Mouse (Mus musculus): ENCODE results near the gene Olfr152. TPM values are rescaled to one million over a fixed set of nuclear protein-coding genes. Genes with fewer than 3 reads are reported as not detected.

Gene Olfr152
- not detected in 2 replicates for total RNA-seq (2014; fragmentation: Nextera tagmentation)
- total RNA-seq (2017), result 0.16 TPM in 1 of 2 replicates, not detected in the other
- not detected in 2 replicates for polyA plus RNA-seq (2012)

DNA sequence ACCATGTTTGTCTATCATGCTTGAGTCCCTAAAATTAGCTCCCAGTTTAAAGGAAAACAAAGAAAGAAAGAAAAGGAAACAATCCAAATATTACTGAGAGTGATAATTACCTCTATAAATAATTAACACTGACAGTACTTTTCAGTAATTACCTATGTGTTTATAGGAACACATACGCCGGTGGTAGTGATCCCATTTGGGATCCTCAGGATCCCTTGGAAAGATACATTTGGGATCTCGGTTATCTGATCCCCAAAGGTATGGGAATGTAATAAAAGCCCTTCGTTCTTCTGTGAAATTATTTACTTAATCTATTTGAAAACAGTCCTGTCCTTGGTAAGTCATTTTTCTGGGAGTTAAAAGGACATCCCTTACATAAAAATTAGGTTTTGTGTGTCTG lies at the start of gene Olfr152:
TSS of gene Olfr152 (plus strand) at position 301 of the 400 bp plus-strand sequence.
- DNase-seq (ENCODE audit: low spot score) (no peak), ATAC-seq (ENCODE audit: extremely low read depth, insufficient number of reproducible peaks, low FRiP score, poor library complexity, severe bottlenecking) (no peak)
- Histone ChIP-seq H3K9me3 (replicated peaks) (peaks cover 5% of the 10 kb centered on the region; the same call in 1 of the 2 replicates), H3K36me3 (replicated peaks) (no peaks in the 10 kb centered on the region), H3K4me1 (ENCODE audit: insufficient read depth, low read depth, low read length) (no peaks in the 10 kb centered on the region), H3K4me3 (ENCODE audit: low read depth, low read length) (no peak within 1 kb of the TSS), H3K27me3 (ENCODE audit: insufficient read depth, low read length) (no peaks in the 10 kb centered on the region)
- TF ChIP-seq GATA1 (IDR thresholded peaks at IDR 0.05; ENCODE audit: borderline replicate concordance, low read length), result no peak
- TF ChIP-seq GATA2 (IDR thresholded peaks at IDR 0.05; ENCODE audit: borderline replicate concordance, low read depth, low read length), result no peak
- no peak for TF ChIP-seq CTCF (IDR thresholded peaks at IDR 0.05; ENCODE audit: low read depth, low read length)
- TF ChIP-seq POLR2AphosphoS5 (IDR thresholded peaks at IDR 0.05; ENCODE audit: insufficient replicate concordance, low read depth, low read length), result no peak
- no peak for TF ChIP-seq TAL1 (conservative IDR thresholded peaks at IDR 0.05; ENCODE audit: low read depth, low read length)

DNA sequence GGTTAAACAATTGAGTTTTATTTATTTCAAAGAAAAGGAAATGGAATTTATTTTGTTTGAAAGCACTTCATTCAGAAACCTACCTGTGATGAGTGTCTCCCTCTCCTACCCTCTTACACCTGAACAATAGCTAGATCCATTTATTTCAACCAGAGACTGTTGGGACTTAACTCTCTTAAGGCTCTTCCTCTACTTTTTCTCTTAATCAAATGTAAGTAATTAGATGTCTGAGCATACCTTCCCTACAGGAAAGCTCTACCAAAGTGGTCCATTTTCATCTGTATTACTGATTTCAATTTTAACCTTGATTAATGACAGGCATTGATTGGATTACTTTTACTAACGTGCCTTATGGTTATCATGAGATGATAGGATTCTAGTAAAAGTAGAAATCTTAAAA lies 39.4 kb upstream of the Olfr152 start, which contains the start of gene Olfr1138:
TSS of gene Olfr1138 (minus strand) at position 101 of the 400 bp plus-strand sequence.
- DNase-seq (ENCODE audit: low spot score) (no peak), ATAC-seq (ENCODE audit: extremely low read depth, insufficient number of reproducible peaks, low FRiP score, poor library complexity, severe bottlenecking) (no peak)
- no peaks in the 10 kb centered on the region for H3K27me3 ChIP-seq (ENCODE audit: insufficient read depth, low read length)
- no peaks in the 10 kb centered on the region for H3K4me1 ChIP-seq (ENCODE audit: insufficient read depth, low read depth, low read length)
- peaks cover 2% of the 10 kb centered on the region; the same call in 1 of the 2 replicates for H3K9me3 ChIP-seq (replicated peaks)
- H3K36me3 ChIP-seq (replicated peaks), result no peaks in the 10 kb centered on the region
- TF ChIP-seq POLR2AphosphoS5 (IDR thresholded peaks at IDR 0.05; ENCODE audit: insufficient replicate concordance, low read depth, low read length), result no peak
- no peak for TF ChIP-seq CTCF (IDR thresholded peaks at IDR 0.05; ENCODE audit: low read depth, low read length)
- TF ChIP-seq TAL1 (conservative IDR thresholded peaks at IDR 0.05; ENCODE audit: low read depth, low read length), result no peak
- no peak within 1 kb of the TSS for H3K4me3 ChIP-seq (ENCODE audit: low read depth, low read length)

DNA sequence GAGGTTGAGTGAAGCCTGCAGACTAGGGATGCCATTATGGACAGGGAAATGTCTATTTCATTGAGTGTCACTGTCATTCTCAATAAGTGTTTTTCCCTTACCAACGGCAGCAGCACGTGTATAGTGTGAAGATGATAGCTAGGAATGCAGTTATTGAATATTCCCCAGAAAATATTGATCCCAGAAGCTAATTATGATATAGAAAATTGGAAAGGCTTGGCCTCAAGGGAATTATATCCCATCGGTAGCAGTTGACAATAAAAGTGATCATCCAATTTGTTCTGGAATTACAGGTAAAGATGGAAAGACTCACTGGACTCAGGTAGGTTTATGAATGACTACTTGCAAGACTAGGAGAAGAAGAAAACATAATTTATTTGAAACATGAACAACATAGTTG lies 35.8 kb upstream of the Olfr152 start, which contains the start of gene Olfr1140:
TSS of gene Olfr1140 (plus strand) at position 301 of the 400 bp plus-strand sequence.
- TF ChIP-seq CTCF (IDR thresholded peaks at IDR 0.05; ENCODE audit: low read depth, low read length) (no peak), TAL1 (conservative IDR thresholded peaks at IDR 0.05; ENCODE audit: low read depth, low read length) (no peak), GATA1 (IDR thresholded peaks at IDR 0.05; ENCODE audit: borderline replicate concordance, low read length) (no peak), GATA2 (IDR thresholded peaks at IDR 0.05; ENCODE audit: borderline replicate concordance, low read depth, low read length) (no peak), POLR2AphosphoS5 (IDR thresholded peaks at IDR 0.05; ENCODE audit: insufficient replicate concordance, low read depth, low read length) (no peak)
- no peak for DNase-seq (ENCODE audit: low spot score)
- peaks cover 2% of the 10 kb centered on the region; the same call in 1 of the 2 replicates for H3K9me3 ChIP-seq (replicated peaks)
- H3K36me3 ChIP-seq (replicated peaks), result no peaks in the 10 kb centered on the region
- H3K4me1 ChIP-seq (ENCODE audit: insufficient read depth, low read depth, low read length), result no peaks in the 10 kb centered on the region
- H3K4me3 ChIP-seq (ENCODE audit: low read depth, low read length), result no peak within 1 kb of the TSS
- no peaks in the 10 kb centered on the region for H3K27me3 ChIP-seq (ENCODE audit: insufficient read depth, low read length)
- ATAC-seq (ENCODE audit: extremely low read depth, insufficient number of reproducible peaks, low FRiP score, poor library complexity, severe bottlenecking), result no peak

DNA sequence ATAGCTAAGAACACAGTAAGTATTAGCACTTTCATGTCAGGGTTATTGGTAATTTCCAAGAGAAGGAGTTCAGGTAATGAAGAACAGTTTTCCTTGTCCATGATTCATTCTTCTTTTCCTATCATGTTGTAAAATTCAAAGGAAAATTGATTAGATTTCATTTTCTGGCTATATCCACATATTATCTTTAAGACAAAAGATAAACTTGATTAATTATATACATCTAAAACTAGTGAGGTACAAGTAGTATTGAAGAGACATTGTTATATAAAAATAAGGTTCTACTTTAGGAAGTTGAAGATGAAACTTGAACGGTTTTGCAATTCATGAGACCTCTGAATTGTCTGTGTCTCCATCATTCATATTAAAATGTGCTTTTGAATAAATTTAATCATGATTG lies 25.4 kb upstream of the Olfr152 start, which contains the start of gene Olfr1141:
TSS of gene Olfr1141 (minus strand) at position 101 of the 400 bp plus-strand sequence.
- no peaks in the 10 kb centered on the region for H3K4me1 ChIP-seq (ENCODE audit: insufficient read depth, low read depth, low read length)
- H3K4me3 ChIP-seq (ENCODE audit: low read depth, low read length), result no peak within 1 kb of the TSS
- TF ChIP-seq GATA2 (IDR thresholded peaks at IDR 0.05; ENCODE audit: borderline replicate concordance, low read depth, low read length) (no peak), GATA1 (IDR thresholded peaks at IDR 0.05; ENCODE audit: borderline replicate concordance, low read length) (no peak), CTCF (IDR thresholded peaks at IDR 0.05; ENCODE audit: low read depth, low read length) (no peak), POLR2AphosphoS5 (IDR thresholded peaks at IDR 0.05; ENCODE audit: insufficient replicate concordance, low read depth, low read length) (no peak), TAL1 (conservative IDR thresholded peaks at IDR 0.05; ENCODE audit: low read depth, low read length) (no peak)
- no peak for DNase-seq (ENCODE audit: low spot score)
- H3K9me3 ChIP-seq (replicated peaks), result no peaks in the 10 kb centered on the region
- H3K36me3 ChIP-seq (replicated peaks), result no peaks in the 10 kb centered on the region
- no peaks in the 10 kb centered on the region for H3K27me3 ChIP-seq (ENCODE audit: insufficient read depth, low read length)
- no peak for ATAC-seq (ENCODE audit: extremely low read depth, insufficient number of reproducible peaks, low FRiP score, poor library complexity, severe bottlenecking)

DNA sequence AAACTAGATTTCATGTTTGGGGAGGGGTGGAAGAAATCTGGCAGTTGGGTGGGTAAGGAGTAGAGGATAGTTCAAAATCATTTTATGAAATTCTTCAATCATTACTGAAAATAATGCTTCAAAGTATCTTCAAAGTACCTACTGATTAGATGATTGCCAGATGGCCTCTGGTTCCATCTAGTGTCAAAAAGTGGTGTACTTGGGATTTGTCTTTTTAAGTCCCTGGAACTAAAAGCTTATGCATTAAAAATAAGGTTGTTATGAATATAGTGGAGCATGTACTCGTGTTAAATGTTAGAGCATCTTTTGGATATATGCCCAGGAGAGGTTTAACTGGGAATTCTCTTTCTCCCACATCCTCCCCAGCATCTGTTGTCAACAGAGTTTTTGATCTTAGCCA lies 3.1 kb upstream of the Olfr152 start:
- TF ChIP-seq GATA2 (IDR thresholded peaks at IDR 0.05; ENCODE audit: borderline replicate concordance, low read depth, low read length) (no peak), TAL1 (conservative IDR thresholded peaks at IDR 0.05; ENCODE audit: low read depth, low read length) (no peak), GATA1 (IDR thresholded peaks at IDR 0.05; ENCODE audit: borderline replicate concordance, low read length) (no peak), POLR2AphosphoS5 (IDR thresholded peaks at IDR 0.05; ENCODE audit: insufficient replicate concordance, low read depth, low read length) (no peak), CTCF (IDR thresholded peaks at IDR 0.05; ENCODE audit: low read depth, low read length) (no peak)

DNA sequence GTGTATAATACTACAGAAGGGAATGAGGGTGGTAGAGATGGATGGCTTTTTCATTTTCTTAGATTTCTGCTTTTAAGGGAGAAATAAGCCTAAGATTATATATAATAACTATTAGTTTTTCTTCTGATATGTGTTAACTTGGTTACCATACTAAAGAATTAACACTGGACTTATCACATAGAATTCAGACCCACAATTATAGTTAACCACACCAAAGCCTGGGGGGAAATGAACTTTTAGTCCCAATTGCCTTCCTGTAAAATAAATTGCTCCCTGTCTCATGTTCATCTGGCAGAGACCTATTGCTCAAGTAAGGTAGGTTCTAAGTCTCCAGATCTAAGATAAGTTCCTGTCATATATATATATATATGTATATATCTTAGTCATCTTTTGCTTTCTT lies 21.0 kb downstream of the Olfr152 start, which contains the start of gene Olfr1143:
TSS of gene Olfr1143 (plus strand) at position 301 of the 400 bp plus-strand sequence.
- no peaks in the 10 kb centered on the region for H3K4me1 ChIP-seq (ENCODE audit: insufficient read depth, low read depth, low read length)

More for the DNA sequence above, 3.1 kb upstream of the Olfr152 start:
- H3K27me3 ChIP-seq (ENCODE audit: insufficient read depth, low read length), result no peaks in the 10 kb centered on the region
- DNase-seq (ENCODE audit: low spot score) (no peak), ATAC-seq (ENCODE audit: extremely low read depth, insufficient number of reproducible peaks, low FRiP score, poor library complexity, severe bottlenecking) (no peak)
- H3K4me3 ChIP-seq (ENCODE audit: low read depth, low read length), result no peak overlapping the region
- no peaks in the 10 kb centered on the region for H3K4me1 ChIP-seq (ENCODE audit: insufficient read depth, low read depth, low read length)
- peaks cover 5% of the 10 kb centered on the region; the same call in 1 of the 2 replicates for H3K9me3 ChIP-seq (replicated peaks)
- no peaks in the 10 kb centered on the region for H3K36me3 ChIP-seq (replicated peaks)

More for the DNA sequence above, 21.0 kb downstream of the Olfr152 start, which contains the start of gene Olfr1143:
- H3K9me3 ChIP-seq (replicated peaks), result no peaks in the 10 kb centered on the region
- no peaks in the 10 kb centered on the region for H3K27me3 ChIP-seq (ENCODE audit: insufficient read depth, low read length)
- no peak for DNase-seq (ENCODE audit: low spot score)
- H3K4me3 ChIP-seq (ENCODE audit: low read depth, low read length), result no peak within 1 kb of the TSS
- H3K36me3 ChIP-seq (replicated peaks), result no peaks in the 10 kb centered on the region
- TF ChIP-seq TAL1 (conservative IDR thresholded peaks at IDR 0.05; ENCODE audit: low read depth, low read length) (no peak), CTCF (IDR thresholded peaks at IDR 0.05; ENCODE audit: low read depth, low read length) (no peak), POLR2AphosphoS5 (IDR thresholded peaks at IDR 0.05; ENCODE audit: insufficient replicate concordance, low read depth, low read length) (no peak), GATA2 (IDR thresholded peaks at IDR 0.05; ENCODE audit: borderline replicate concordance, low read depth, low read length) (no peak)
- ATAC-seq (ENCODE audit: extremely low read depth, insufficient number of reproducible peaks, low FRiP score, poor library complexity, severe bottlenecking), result no peak
